In the genomic region with DNA sequence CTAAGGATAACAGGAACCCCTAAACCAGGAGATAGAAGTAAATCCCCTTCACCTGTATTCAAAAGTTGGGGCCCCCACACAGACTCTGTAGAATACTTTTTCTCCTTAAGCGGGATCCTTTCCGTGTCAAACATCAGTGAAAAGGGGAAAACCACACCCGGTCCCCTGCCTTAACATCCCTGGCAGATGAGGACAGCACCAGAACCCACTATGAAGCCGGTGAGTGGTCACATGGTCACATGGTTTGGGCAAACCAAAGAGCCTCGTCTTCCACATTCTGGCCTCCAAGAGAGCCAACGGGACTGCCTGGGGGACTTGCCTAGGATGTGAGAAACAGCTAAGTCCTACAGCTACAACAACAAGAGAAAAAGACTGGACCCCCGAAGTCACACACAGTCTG, we compare ENCODE assay signal across 11 mouse cellular contexts. TPM values are rescaled to one million over a fixed set of nuclear protein-coding genes. Genes with fewer than 3 reads are reported as not detected.
A peak's percentile ranks its signal among the peaks of the same experiment; 100 is the strongest.
DNase-seq lines count a peak whose midpoint lies in the region; ATAC-seq and TF ChIP-seq lines count a peak whose summit lies in the region.
"Had no signal": no experiment of that assay in that cellular context is flagged by ENCODE, and none has a peak within 500 bp of the region (broad histone marks: within the 10 kb centered on the region; RNA-seq: fewer than 3 reads in every experiment).

No protein-coding gene starts in this region.

- TF ChIP-seq EP300 in liver, postnatal 0 days (IDR thresholded peaks at IDR 0.05; ENCODE audit: low read depth) = no peak

- peaks cover 9% of the 10 kb centered on the region; the same call in 1 of the 2 replicates for H3K9me3 ChIP-seq in forebrain, embryonic 10.5 days
- peaks cover 4% of the 10 kb centered on the region; the same call in 1 of the 2 replicates for H3K9me3 ChIP-seq in forebrain, embryonic 16.5 days (ENCODE audit: control insufficient read depth, low read length)
- H3K9me3 ChIP-seq in E14TG2a.4 (ENCODE audit: low read length) = peaks cover 8% of the 10 kb centered on the region
- H3K9me3 ChIP-seq in hindbrain, embryonic 12.5 days (replicated peaks) = no peaks in the 10 kb centered on the region
- H3K9me3 ChIP-seq in liver, postnatal 0 days (ENCODE audit: low read length) = peaks cover 4% of the 10 kb centered on the region

- ATAC-seq in forebrain, embryonic 16.5 days = no peak
- no peak for ATAC-seq in hindbrain, embryonic 12.5 days (ENCODE audit: low FRiP score)
- no peak for ATAC-seq in liver, postnatal 0 days
- ATAC-seq: inflammation-experienced regulatory T-cells, adult 6 months had no signal

- no peak overlapping the region for H3K4me2 ChIP-seq in forebrain, embryonic 16.5 days (ENCODE audit: low read length)
- H3K4me2 ChIP-seq in hindbrain, embryonic 12.5 days (replicated peaks) = peak overlapping the region; percentile 59
- peak overlapping the region; percentile 61; the same call in 1 of the 2 replicates for H3K4me2 ChIP-seq in liver, postnatal 0 days (ENCODE audit: low read depth, low read length)

- H3K27ac ChIP-seq in forebrain, embryonic 10.5 days = no peak overlapping the region
- no peak overlapping the region for H3K27ac ChIP-seq in forebrain, embryonic 16.5 days (ENCODE audit: low read length)
- no peak overlapping the region for H3K27ac ChIP-seq in hindbrain, embryonic 12.5 days
- no peak overlapping the region for H3K27ac ChIP-seq in liver, postnatal 0 days (ENCODE audit: low read depth)

- peaks cover 95% of the 10 kb centered on the region for H3K27me3 ChIP-seq in forebrain, embryonic 10.5 days (ENCODE audit: poor library complexity, severe bottlenecking)
- peaks cover 59% of the 10 kb centered on the region for H3K27me3 ChIP-seq in forebrain, embryonic 16.5 days (replicated peaks; ENCODE audit: control insufficient read depth, insufficient read depth, low read length)
- H3K27me3 ChIP-seq in E14TG2a.4 (ENCODE audit: insufficient read depth, low read length) = peaks cover 57% of the 10 kb centered on the region
- peaks cover 82% of the 10 kb centered on the region for H3K27me3 ChIP-seq in hindbrain, embryonic 12.5 days
- peaks cover 85% of the 10 kb centered on the region for H3K27me3 ChIP-seq in liver, postnatal 0 days (ENCODE audit: insufficient read depth, low read length)

- H3K4me1 ChIP-seq in forebrain, embryonic 10.5 days = peaks cover 12% of the 10 kb centered on the region
- peaks cover 6% of the 10 kb centered on the region for H3K4me1 ChIP-seq in forebrain, embryonic 16.5 days (replicated peaks; ENCODE audit: control insufficient read depth, insufficient read depth, low read length)
- H3K4me1 ChIP-seq in E14TG2a.4 (replicated peaks; ENCODE audit: low read depth, low read length) = peaks cover 31% of the 10 kb centered on the region
- peaks cover 9% of the 10 kb centered on the region for H3K4me1 ChIP-seq in hindbrain, embryonic 12.5 days
- H3K4me1 ChIP-seq in liver, postnatal 0 days (ENCODE audit: insufficient read depth) = no peaks in the 10 kb centered on the region

- no peaks in the 10 kb centered on the region for H3K36me3 ChIP-seq in forebrain, embryonic 10.5 days (replicated peaks)
- no peaks in the 10 kb centered on the region for H3K36me3 ChIP-seq in forebrain, embryonic 16.5 days (ENCODE audit: control insufficient read depth, insufficient read depth)
- no peaks in the 10 kb centered on the region for H3K36me3 ChIP-seq in E14TG2a.4 (ENCODE audit: insufficient read depth, low read length)
- H3K36me3 ChIP-seq in hindbrain, embryonic 12.5 days = no peaks in the 10 kb centered on the region
- H3K36me3 ChIP-seq in liver, postnatal 0 days (replicated peaks; ENCODE audit: insufficient read depth, low read length) = no peaks in the 10 kb centered on the region

- peak overlapping the region; percentile 50 for H3K4me3 ChIP-seq in forebrain, embryonic 10.5 days
- no peak overlapping the region for H3K4me3 ChIP-seq in forebrain, embryonic 16.5 days (replicated peaks; ENCODE audit: low read length)
- H3K4me3 ChIP-seq in E14TG2a.4 (replicated peaks; ENCODE audit: low read length) = peak overlapping the region; percentile 68
- peak overlapping the region; percentile 31 for H3K4me3 ChIP-seq in hindbrain, embryonic 12.5 days
- H3K4me3 ChIP-seq in liver, postnatal 0 days (ENCODE audit: low read depth, low read length) = peak overlapping the region; percentile 40; the same call in 1 of the 2 replicates

- no peak for TF ChIP-seq CTCF in E14TG2a.4 (conservative IDR thresholded peaks at IDR 0.05; ENCODE audit: low read length)
- no peak for TF ChIP-seq CTCF in liver, postnatal 0 days (IDR thresholded peaks at IDR 0.05; ENCODE audit: low read depth)

- H3K9ac ChIP-seq in forebrain, embryonic 16.5 days (replicated peaks; ENCODE audit: low read depth, low read length) = no peak overlapping the region
- H3K9ac ChIP-seq in hindbrain, embryonic 12.5 days = no peak overlapping the region; the same call in 1 of the 2 replicates
- no peak overlapping the region for H3K9ac ChIP-seq in liver, postnatal 0 days (replicated peaks)

- DNase-seq in forebrain, embryonic 10.5 days (ENCODE audit: extremely low spot score, low spot score) = peak; percentile 26
- no peak for DNase-seq in liver, postnatal 0 days
- no peak for DNase-seq in testis, postnatal 10 days (ENCODE audit: low spot score)
- DNase-seq in gastrocnemius, adult 8-10 months (ENCODE audit: low spot score in 2 of 2) = no peak
- DNase-seq in urinary bladder, postnatal 14 days (ENCODE audit: low spot score) = no peak
- DNase-seq: cerebellum, postnatal 36 days had no signal

- 5% methylated on average over 7 of the region's 7 CpGs for WGBS in forebrain, embryonic 10.5 days
- WGBS in forebrain, embryonic 16.5 days = 3% methylated on average over 7 of the region's 7 CpGs
- WGBS in hindbrain, embryonic 12.5 days = 4% methylated on average over 7 of the region's 7 CpGs
- WGBS in liver, postnatal 0 days (ENCODE audit: insufficient replicate concordance) = 9% methylated on average over 7 of the region's 7 CpGs

RNA-seq across cellular contexts. Expression of a gene that starts 12.6 kb away (rescaled TPM):
- 69.0 and 71.3 TPM in 2 replicates for polyA plus RNA-seq in forebrain, embryonic 10.5 days (2016; fragmentation: Nextera tagmentation; extraction: Ambion mirVana)
- 94.1 and 102 TPM in 2 replicates for polyA plus RNA-seq in forebrain, embryonic 16.5 days (2015; fragmentation: Nextera tagmentation; extraction: Ambion mirVana)
- polyA plus RNA-seq in hindbrain, embryonic 12.5 days (2016; fragmentation: Nextera tagmentation; extraction: Ambion mirVana) = 85.8 and 87.1 TPM in 2 replicates
- polyA plus RNA-seq in liver, postnatal 0 days (2015; fragmentation: Nextera tagmentation; extraction: Ambion mirVana) = 16.2 and 16.7 TPM in 2 replicates
- 1 to 10 TPM in 2 of 4 experiments, under 1 TPM in 2; 0.82 to 2.5 (median 1.4) TPM for total RNA-seq in gastrocnemius, adult 8-10 months (2022)

RNA-seq across cellular contexts. Expression of a gene that starts 18.5 kb away (rescaled TPM):
- 0.98 and 1.1 TPM in 2 replicates for polyA plus RNA-seq in forebrain, embryonic 10.5 days (2016; fragmentation: Nextera tagmentation; extraction: Ambion mirVana)
- 0.43 and 0.45 TPM in 2 replicates for polyA plus RNA-seq in forebrain, embryonic 16.5 days (2015; fragmentation: Nextera tagmentation; extraction: Ambion mirVana)
- 1.6 and 2.0 TPM in 2 replicates for polyA plus RNA-seq in hindbrain, embryonic 12.5 days (2016; fragmentation: Nextera tagmentation; extraction: Ambion mirVana)
- polyA plus RNA-seq in liver, postnatal 0 days (2015; fragmentation: Nextera tagmentation; extraction: Ambion mirVana) = not detected in 2 replicates
- not detected for total RNA-seq in gastrocnemius, adult 8-10 months (2022)
- total RNA-seq: megakaryocyte-erythroid progenitor cell, adult 5-6 weeks had no signal
- polyA plus RNA-seq: inflammation-experienced regulatory T-cells, adult 6 months had no signal
